Mouse (Mus musculus): ENCODE data around the gene Gm45808. TPM values are rescaled to one million over a fixed set of nuclear protein-coding genes. Genes with fewer than 3 reads are reported as not detected.
A peak's percentile ranks its signal among the peaks of the same experiment; 100 is the strongest.

The Gm45808 gene
- polyA plus RNA-seq, 1 experiment from 2014 or later: not detected

DNA sequence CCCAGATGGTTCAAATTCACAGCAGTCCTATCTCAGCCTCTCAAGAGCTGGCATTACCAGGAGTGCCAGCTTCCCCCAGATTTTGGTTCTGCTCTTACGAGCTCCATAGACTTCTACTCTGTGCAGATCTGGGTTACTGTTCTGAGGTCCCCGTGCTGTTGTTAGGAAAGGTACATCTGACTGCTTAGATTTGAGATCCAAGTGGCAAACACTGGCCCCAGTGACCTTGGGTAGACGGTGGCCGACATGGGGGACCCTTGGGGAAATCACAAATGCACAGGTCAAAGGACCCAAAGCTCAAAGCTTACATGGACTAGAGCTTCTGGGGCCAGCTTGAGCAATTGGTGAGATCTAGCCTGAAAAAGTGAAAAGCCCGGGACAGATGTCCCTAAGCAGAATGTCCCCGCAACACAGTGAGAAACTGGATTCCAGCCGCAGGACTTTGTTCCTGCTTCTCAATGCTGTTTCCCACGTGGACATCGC lies 29.8 kb downstream of the Gm45808 start:
- Histone ChIP-seq H3K36me3 (peaks cover 66% of the 10 kb centered on the region), H3K4me2 (replicated peaks) (peak overlapping the region; percentile 88), H3K27ac (peak overlapping the region; percentile 52; the same call in 1 of the 2 replicates), H3K4me3 (peak overlapping the region; percentile 89), H3K4me1 (peaks cover 40% of the 10 kb centered on the region), H3K9ac (0 out of 2 replicates have a peak overlapping the region, but pooled peaks have one; percentile 91), H3K9me3 (no peaks in the 10 kb centered on the region), H3K27me3 (no peaks in the 10 kb centered on the region)
- no peak for ATAC-seq (ENCODE audit: low FRiP score, low read depth)
- 52% methylated on average over 9 of the region's 9 CpGs for WGBS

DNA sequence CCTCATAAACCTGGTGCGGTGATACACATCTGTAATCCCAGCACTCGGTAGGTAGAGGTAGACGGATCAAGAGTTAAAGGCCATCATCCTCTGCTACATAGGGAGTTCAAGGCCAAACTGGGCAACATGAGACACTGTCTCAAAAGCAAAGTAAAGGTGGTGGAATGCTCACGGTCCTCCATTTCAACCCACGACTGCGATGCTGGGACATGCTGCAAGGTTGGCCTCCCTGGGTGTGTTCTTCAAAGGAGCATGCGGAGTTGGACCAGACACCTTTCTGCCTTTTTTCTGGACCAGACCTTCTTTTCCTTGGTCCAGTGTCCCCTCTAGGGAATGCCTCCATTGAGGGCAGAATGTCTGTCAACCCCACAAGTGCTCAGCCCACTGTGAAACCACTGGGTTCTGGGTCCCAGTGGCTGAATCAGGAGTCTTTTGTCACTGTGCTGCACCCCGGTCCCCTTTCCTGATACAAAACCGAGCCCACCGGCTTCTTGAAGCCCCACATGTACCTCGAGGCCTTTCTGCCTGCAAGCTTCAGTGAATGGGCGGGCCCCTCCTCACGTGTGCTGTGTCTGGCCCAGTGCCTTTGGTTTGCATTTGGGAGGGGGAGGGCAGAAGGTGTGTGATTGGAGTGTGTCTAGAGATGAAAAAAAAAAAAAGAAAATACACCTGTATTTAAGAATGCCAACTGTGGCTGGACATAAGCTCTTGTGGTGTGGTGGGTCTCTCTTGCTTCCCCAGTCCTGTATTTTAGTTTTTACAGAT lies 30.5 kb downstream of the Gm45808 start:
- WGBS: 71% methylated on average over 13 of the region's 13 CpGs
- no peak overlapping the region; the same call in 1 of the 2 replicates for H3K27ac ChIP-seq
- no peaks in the 10 kb centered on the region for H3K27me3 ChIP-seq
- ATAC-seq (ENCODE audit: low FRiP score, low read depth): no peak
- H3K36me3 ChIP-seq: peaks cover 67% of the 10 kb centered on the region
- H3K4me3 ChIP-seq: no peak overlapping the region
- H3K4me2 ChIP-seq (replicated peaks): no peak overlapping the region
- peaks cover 35% of the 10 kb centered on the region for H3K4me1 ChIP-seq
- H3K9me3 ChIP-seq: no peaks in the 10 kb centered on the region
- H3K9ac ChIP-seq: no peak overlapping the region

DNA sequence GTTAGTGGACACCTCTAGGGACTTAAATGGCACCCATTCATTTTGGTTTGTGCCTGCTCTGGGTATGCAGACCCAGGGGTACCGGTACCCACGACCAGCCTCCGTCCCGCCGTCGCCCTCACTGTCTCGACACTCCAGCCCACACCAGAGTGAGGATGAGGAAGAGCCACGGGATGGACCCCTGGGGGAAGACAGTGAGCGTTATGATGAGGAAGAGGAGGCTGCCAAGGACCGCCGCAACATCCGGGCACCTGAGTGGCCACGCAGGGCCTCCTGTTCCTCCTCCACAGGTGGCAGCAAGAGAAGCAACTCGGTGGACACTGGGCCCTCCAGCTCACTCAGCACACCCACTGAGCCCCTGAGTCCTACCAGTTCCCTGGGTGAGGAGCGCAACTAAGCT lies 31.6 kb downstream of the Gm45808 start:
- H3K4me1 ChIP-seq: peaks cover 24% of the 10 kb centered on the region
- no peaks in the 10 kb centered on the region for H3K27me3 ChIP-seq
- 94% methylated on average over 15 of the region's 15 CpGs for WGBS
- H3K9ac ChIP-seq: no peak overlapping the region
- H3K9me3 ChIP-seq: no peaks in the 10 kb centered on the region
- peaks cover 73% of the 10 kb centered on the region for H3K36me3 ChIP-seq
- no peak overlapping the region for H3K4me2 ChIP-seq (replicated peaks)
- no peak overlapping the region for H3K4me3 ChIP-seq
- H3K27ac ChIP-seq: no peak overlapping the region
- ATAC-seq (ENCODE audit: low FRiP score, low read depth): no peak

DNA sequence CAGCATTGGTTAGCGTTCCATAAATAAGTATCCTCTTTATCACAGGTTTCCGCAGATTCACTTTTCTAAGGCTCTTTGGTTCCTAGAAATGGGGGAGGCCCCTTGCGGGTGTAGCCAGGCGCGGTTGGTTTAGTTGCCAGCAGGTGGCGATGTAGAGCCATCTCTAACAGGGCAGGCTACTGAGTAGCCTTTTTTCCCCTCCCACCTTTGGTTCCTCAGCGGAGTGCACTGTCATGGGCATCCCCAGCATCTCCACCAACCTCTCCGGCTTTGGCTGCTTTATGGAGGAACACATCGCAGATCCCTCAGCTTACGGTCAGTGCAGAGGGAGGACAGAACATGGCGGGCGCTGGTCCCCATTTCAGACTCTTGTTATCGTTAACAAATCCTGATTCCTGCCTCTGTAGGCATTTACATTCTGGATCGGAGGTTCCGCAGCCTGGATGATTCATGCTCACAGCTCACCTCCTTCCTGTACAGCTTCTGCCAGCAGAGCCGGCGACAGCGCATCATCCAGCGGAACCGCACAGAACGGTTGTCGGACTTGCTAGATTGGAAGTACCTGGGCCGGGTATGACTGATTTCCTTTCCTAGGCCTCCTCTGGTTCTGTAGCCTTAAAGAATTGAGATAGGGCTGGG lies 35.1 kb downstream of the Gm45808 start:
- H3K4me2 ChIP-seq (replicated peaks): no peak overlapping the region
- H3K9ac ChIP-seq: no peak overlapping the region
- H3K4me3 ChIP-seq: no peak overlapping the region
- ATAC-seq (ENCODE audit: low FRiP score, low read depth): 0 out of 2 replicates have a peak, but pooled peaks have one; percentile 45
- no peaks in the 10 kb centered on the region for H3K9me3 ChIP-seq
- WGBS: 55% methylated on average over 23 of the region's 23 CpGs
- H3K27me3 ChIP-seq: no peaks in the 10 kb centered on the region
- H3K4me1 ChIP-seq: peaks cover 4% of the 10 kb centered on the region; the same call in 1 of the 2 replicates
- H3K36me3 ChIP-seq: peaks cover 72% of the 10 kb centered on the region
- no peak overlapping the region for H3K27ac ChIP-seq

DNA sequence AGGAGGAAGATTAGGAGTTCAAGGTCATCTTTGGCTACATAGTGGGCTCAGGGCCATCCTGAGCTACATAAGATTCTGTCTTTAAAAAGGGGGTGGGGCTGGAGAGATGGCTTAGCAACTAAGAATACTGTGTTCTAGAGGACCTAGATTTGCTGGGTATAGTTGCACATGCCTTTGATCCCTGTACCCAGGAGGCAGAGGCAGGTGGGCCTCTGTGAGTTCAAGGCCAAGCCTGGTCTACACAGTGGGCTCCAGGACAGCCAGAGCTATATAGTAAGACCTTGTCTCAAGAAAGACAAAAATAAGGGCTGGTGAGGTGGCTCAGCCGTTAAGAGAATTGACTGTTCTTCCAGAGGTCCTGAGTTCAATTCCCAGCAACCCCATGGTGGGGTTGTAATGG lies 36.6 kb downstream of the Gm45808 start:
- no peak for ATAC-seq (ENCODE audit: low FRiP score, low read depth)
- Histone ChIP-seq H3K9ac (no peak overlapping the region), H3K4me1 (no peaks in the 10 kb centered on the region), H3K27me3 (no peaks in the 10 kb centered on the region), H3K36me3 (peaks cover 72% of the 10 kb centered on the region), H3K4me3 (no peak overlapping the region), H3K27ac (no peak overlapping the region), H3K9me3 (no peaks in the 10 kb centered on the region), H3K4me2 (replicated peaks) (no peak overlapping the region)
- 91% methylated on average over 1 of the region's 1 CpGs for WGBS

DNA sequence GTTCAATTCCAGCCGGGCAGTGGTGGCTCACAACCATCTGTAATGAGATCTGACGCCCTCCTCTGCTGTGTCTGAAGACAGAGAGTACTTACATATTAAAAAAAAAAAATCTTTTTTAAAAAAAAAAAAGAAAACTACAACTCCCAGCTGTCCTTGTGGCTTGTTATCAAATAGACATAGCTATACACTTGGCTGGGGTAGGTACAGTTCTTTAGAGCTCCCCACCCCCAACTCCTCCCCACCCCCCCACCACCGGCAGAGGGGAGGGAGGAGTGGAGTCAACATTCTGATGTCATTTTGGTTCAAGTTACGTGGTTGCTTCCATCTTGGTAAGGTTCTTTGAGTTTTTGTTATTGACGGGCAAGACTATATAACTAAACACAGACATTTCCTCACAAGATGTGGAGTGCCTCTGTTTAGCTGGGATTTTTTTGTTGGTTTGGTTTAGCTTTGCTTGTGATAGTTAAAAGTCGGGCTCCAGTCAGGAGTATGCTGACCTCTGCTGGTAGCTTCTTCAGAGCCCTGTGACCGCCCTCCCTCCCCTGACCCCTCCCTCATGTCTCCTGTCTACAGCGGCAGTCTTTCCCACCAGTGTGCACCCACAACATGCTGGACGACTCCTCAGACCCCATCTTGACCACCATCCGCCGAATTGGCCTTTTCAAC lies 39.2 kb downstream of the Gm45808 start:
- H3K36me3 ChIP-seq: peaks cover 74% of the 10 kb centered on the region
- no peaks in the 10 kb centered on the region for H3K4me1 ChIP-seq
- H3K9me3 ChIP-seq: no peaks in the 10 kb centered on the region
- H3K27me3 ChIP-seq: no peaks in the 10 kb centered on the region
- H3K27ac ChIP-seq: no peak overlapping the region
- no peak overlapping the region for H3K4me2 ChIP-seq (replicated peaks)
- no peak overlapping the region for H3K9ac ChIP-seq
- H3K4me3 ChIP-seq: no peak overlapping the region
- 32% methylated on average over 11 of the region's 11 CpGs for WGBS
- peak; percentile 37 for ATAC-seq (ENCODE audit: low FRiP score, low read depth)

DNA sequence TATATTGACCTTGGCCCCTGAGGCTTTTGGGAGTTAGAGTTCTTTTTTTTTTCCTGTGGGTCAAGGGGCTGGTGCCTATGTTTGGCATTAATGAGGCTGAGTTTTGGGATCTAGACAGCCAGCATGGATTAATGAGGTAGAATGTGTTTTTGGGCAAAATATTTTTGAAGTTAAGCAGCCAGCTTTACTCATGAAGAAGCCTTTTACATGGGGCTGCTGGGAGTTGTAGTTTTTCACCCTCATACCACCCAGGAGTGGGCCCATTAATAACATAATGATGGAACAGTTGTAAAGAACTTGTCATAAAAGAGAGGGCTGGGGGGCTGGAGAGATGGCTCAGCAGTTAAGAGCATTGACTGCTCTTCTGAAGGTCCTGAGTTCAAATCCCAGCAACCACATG lies 40.0 kb downstream of the Gm45808 start:
- no peak for ATAC-seq (ENCODE audit: low FRiP score, low read depth)
- Histone ChIP-seq H3K27ac (no peak overlapping the region), H3K4me2 (replicated peaks) (no peak overlapping the region)

DNA sequence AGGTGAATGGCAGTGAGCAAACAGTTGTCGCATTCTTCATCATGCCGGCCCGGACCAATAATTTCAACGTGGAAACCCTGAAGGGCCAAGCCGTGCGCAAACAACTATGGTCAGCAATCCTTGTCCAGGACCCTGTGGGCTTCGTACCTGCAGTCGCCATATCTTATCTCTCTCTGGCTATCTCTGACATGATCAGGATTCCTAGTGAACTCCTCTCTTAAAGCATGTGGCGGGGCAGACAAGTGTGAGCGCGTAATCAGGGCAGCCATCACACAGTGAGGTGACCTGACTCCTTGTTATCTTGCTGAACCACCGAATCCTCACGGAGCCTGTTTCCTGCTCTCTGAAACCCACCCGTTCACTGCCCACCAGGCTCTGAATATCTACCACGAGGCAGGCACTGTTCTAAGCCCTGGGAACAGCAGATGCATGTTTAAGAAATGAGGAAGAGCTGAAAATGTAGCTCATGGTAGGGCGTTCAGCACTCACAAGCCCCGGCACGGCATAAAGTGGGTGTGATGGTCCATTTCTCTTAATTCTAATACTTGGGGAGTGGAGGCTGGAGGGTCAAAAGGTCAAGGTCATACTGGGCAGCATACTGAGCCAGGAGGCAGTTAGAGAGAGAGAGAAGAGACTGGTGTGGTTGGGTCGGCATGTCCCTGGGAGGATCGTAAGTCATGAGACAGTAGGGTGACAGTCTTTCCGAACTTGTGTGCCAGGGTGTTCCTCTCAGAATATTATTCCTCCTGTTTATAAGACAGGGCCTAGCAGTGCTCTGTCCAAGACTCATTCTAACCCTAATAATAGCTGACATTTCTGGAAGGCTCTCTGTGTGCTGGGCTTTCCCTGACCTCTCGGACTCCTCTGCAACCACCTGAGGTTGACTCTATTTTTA lies 42.8 kb downstream of the Gm45808 start:
- 86% methylated on average over 22 of the region's 22 CpGs for WGBS
- Histone ChIP-seq H3K36me3 (peaks cover 74% of the 10 kb centered on the region), H3K4me3 (no peak overlapping the region), H3K4me1 (no peaks in the 10 kb centered on the region), H3K9me3 (no peaks in the 10 kb centered on the region), H3K4me2 (replicated peaks) (no peak overlapping the region), H3K27me3 (no peaks in the 10 kb centered on the region), H3K27ac (no peak overlapping the region), H3K9ac (no peak overlapping the region)
- no peak for ATAC-seq (ENCODE audit: low FRiP score, low read depth)

More for the DNA sequence above, 40.0 kb downstream of the Gm45808 start:
- H3K36me3 ChIP-seq: peaks cover 70% of the 10 kb centered on the region
- H3K9me3 ChIP-seq: no peaks in the 10 kb centered on the region
- no peaks in the 10 kb centered on the region for H3K4me1 ChIP-seq
- no peak overlapping the region for H3K4me3 ChIP-seq
- H3K27me3 ChIP-seq: no peaks in the 10 kb centered on the region
- no peak overlapping the region for H3K9ac ChIP-seq

DNA sequence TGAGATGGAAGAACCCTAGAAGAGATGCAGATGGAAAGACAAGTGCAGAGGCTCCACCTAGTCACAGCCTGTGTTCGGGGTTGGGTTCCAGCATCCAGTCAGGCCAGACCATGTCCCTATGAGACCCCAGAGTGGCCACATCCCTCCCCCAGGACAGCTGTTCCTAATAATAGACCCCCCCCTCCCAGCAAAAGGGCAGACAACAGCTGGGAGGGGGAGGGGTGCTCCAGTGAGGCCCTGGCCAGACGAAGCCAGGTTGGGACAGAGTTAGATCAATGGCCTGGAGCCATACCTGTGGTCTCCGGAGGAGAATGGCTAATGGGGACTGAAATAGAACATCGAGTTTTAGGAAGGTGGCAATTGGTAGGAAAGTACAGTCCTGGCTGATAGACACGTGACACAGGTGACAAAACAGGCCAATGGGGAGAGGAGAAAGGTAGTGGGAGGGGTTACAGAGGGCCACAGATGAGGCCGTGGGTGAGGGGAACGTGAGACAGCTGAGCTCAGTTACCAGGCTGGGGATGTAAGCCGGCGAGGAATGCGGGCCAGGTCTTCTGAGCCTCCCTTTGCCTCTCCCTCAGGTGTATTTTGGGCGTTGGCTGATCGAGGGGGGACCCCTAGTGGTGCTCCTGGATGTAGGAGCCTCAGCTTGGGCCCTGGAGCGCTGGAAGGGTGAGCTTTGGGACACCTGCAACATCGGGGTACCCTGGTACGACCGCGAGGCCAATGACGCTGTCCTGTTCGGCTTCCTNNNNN lies 48.9 kb downstream of the Gm45808 start, which contains the start of gene Ruvbl2:
Ruvbl2 (minus strand) TSS at position 576 of the 756 bp plus-strand sequence.
- H3K27me3 ChIP-seq: no peaks in the 10 kb centered on the region
- no peaks in the 10 kb centered on the region for H3K9me3 ChIP-seq
- peak within 1 kb of the TSS; percentile 82 for H3K4me2 ChIP-seq (replicated peaks)
- ATAC-seq (ENCODE audit: low FRiP score, low read depth): no peak
- peak within 1 kb of the TSS; percentile 13 for H3K4me3 ChIP-seq
- peaks cover 44% of the 10 kb centered on the region for H3K4me1 ChIP-seq
- H3K27ac ChIP-seq: no peak within 1 kb of the TSS
- H3K9ac ChIP-seq: no peak within 1 kb of the TSS
- 13% methylated on average over 19 of the region's 19 CpGs for WGBS
- H3K36me3 ChIP-seq: peaks cover 32% of the 10 kb centered on the region

DNA sequence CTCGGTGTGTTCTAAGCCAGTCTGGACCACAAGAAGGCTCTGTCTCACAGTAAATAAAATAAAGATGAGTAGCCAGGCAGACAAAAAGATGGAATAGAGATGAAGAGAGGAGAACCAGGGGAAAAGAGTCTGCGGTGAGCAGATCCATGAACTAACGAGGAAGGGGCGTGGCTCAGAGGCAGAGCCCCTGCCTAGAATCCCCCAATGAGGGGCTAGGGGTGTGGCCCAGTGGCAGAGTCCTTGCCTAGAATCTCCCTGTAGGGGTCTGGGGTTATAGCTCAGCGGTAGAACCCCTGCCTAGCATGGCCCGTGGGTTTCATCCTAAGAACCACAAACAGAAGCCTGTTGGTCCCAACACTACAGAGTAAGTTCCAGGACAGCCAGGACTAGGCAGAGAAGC lies 49.6 kb downstream of the Gm45808 start:
- Histone ChIP-seq H3K36me3 (peaks cover 27% of the 10 kb centered on the region), H3K4me3 (0 out of 2 replicates have a peak overlapping the region, but pooled peaks have one; percentile 13), H3K27ac (no peak overlapping the region), H3K9ac (no peak overlapping the region), H3K4me2 (replicated peaks) (peak overlapping the region; percentile 82), H3K4me1 (peaks cover 47% of the 10 kb centered on the region), H3K27me3 (no peaks in the 10 kb centered on the region), H3K9me3 (no peaks in the 10 kb centered on the region)
- 20% methylated on average over 6 of the region's 6 CpGs for WGBS
- no peak for ATAC-seq (ENCODE audit: low FRiP score, low read depth)

DNA sequence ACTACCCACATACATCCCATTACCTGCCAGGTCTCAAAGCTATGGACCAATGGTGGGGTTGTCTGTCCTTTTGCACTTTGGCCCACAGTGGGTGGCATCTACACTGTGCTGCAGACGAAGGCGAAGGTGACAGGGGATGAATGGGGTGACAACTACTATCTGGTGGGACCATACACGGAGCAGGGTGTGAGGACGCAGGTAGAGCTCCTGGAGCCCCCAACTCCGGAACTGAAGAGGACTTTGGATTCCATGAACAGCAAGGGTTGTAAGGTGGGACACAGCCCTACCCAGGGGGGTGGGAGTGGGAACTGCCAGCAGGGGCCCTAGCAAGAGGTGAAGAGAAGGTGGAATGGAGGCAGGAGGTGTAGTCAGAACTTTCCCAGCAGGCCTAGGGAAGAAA lies 50.2 kb downstream of the Gm45808 start:
- WGBS: 90% methylated on average over 5 of the region's 5 CpGs
- no peaks in the 10 kb centered on the region for H3K27me3 ChIP-seq
- peaks cover 47% of the 10 kb centered on the region for H3K4me1 ChIP-seq
- no peaks in the 10 kb centered on the region for H3K9me3 ChIP-seq
- peaks cover 29% of the 10 kb centered on the region for H3K36me3 ChIP-seq
- peak overlapping the region; percentile 82 for H3K4me2 ChIP-seq (replicated peaks)
- no peak overlapping the region for H3K27ac ChIP-seq
- H3K9ac ChIP-seq: peak overlapping the region; percentile 77; the same call in 1 of the 2 replicates
- no peak for ATAC-seq (ENCODE audit: low FRiP score, low read depth)
- H3K4me3 ChIP-seq: 0 out of 2 replicates have a peak overlapping the region, but pooled peaks have one; percentile 13

Measured in limb, embryonic 13.5 days (tissue).